Mouse (Mus musculus) intestine, embryonic 16.5 days (tissue): ENCODE results near the gene Iqcg. TPM values are rescaled to one million over a fixed set of nuclear protein-coding genes. Genes with fewer than 3 reads are reported as not detected.

Experiments used
- ATAC-seq: fragments of 200-750 bp; cut with Nextera tagmentation; 2 replicates; pipeline ENCODE4 v1.8.0; 2017; ENCODE audit warnings: moderate TSS enrichment, moderate library complexity
- H3K27ac ChIP-seq: fragments of 300-500 bp; sonication (generic); 2 replicates; pipeline ENCODE4 v1.5.1; 2014; ENCODE audit warnings: mild to moderate bottlenecking, low read length
- H3K27me3 ChIP-seq: fragments of 300-500 bp; sonication (generic); replicated peaks from 2 replicates; pipeline ENCODE4 v1.6.1; 2014; ENCODE audit warnings: low read length, control low read depth, mixed read lengths; ENCODE audit not compliant: control insufficient read depth, insufficient read depth
- H3K36me3 ChIP-seq: fragments of 300-500 bp; sonication (generic); 2 replicates; pipeline ENCODE4 v1.6.1; 2014; ENCODE audit warnings: low read length, control low read depth; ENCODE audit not compliant: control insufficient read depth, insufficient read depth
- H3K4me1 ChIP-seq: fragments of 300-500 bp; sonication (generic); 2 replicates; pipeline ENCODE4 v1.6.1; 2014; ENCODE audit warnings: low read length, control low read depth, mixed read lengths; ENCODE audit not compliant: control insufficient read depth, insufficient read depth
- H3K4me2 ChIP-seq: fragments of 300-500 bp; sonication (generic); 2 replicates; pipeline ENCODE4 v1.6.1; 2014; ENCODE audit warnings: low read depth, low read length, control low read depth
- H3K4me3 ChIP-seq: fragments of 300-500 bp; sonication (generic); 2 replicates; pipeline ENCODE4 v1.5.1; 2014; ENCODE audit warnings: mild to moderate bottlenecking, low read length
- H3K9ac ChIP-seq: fragments of 300-500 bp; sonication (generic); 2 replicates; pipeline ENCODE4 v1.6.1; 2014; ENCODE audit warnings: low read depth, low read length
- H3K9me3 ChIP-seq: fragments of 300-500 bp; sonication (generic); 2 replicates; pipeline ENCODE4 v1.6.1; 2016; ENCODE audit warnings: low read length, control low read depth; ENCODE audit not compliant: control insufficient read depth
- WGBS: fragments of 180-500 bp; shearing (Covaris S2); extraction: QIAGEN DNeasy Blood & Tissue Kit; methylation state at CpG from one replicate; pipeline ENCODE4 v1.1.7; 2014; 5-methylcytosine and 5-hydroxymethylcytosine counted together
- polyA plus RNA-seq: library from polyadenylated mRNA; unstranded; fragments of >200 nt; fragmentation: Nextera tagmentation; extraction: Ambion mirVana; gene quantifications from 2 replicates; pipeline ENCODE4 v1.2.1, GENCODE M21; 2015

Gene Iqcg
- polyA plus RNA-seq, 1 experiment from 2014 or later: 1.9 TPM

DNA sequence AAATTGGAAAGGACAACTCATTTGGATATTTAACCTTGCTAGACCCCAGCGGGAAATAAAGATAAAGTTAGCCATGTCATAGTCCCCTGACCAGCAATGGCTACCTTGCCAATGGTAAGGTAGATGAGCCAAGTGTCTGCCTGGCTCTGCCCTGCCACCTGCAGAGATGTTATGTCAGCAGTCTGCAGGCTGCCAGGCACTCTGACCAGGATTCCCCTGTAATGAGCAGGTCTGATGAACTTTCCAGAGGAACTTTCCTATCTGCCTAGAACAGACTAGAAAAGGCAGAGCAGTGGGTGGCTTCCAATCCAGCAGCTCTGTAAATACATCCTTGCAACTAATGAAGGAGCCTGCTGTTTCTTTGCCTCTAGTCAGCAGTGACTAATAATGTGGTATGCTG, 41.1 kb downstream of the Iqcg start:
- 92% methylated on average over 1 of the region's 1 CpGs for WGBS
- peak; percentile 31 for ATAC-seq

GRCm38 (mm10) chr16:33013801-33014200, 42.2 kb downstream of the Iqcg start:
- no peak for ATAC-seq
- Histone ChIP-seq H3K9ac (no peak overlapping the region), H3K27ac (no peak overlapping the region), H3K27me3 (no peaks in the 10 kb centered on the region), H3K36me3 (peaks cover 11% of the 10 kb centered on the region), H3K4me1 (no peaks in the 10 kb centered on the region), H3K4me3 (no peak overlapping the region), H3K9me3 (no peaks in the 10 kb centered on the region), H3K4me2 (no peak overlapping the region)
- WGBS: 91% methylated on average over 5 of the region's 5 CpGs

More for the DNA sequence above, 41.1 kb downstream of the Iqcg start:
- peaks cover 5% of the 10 kb centered on the region; the same call in 1 of the 2 replicates for H3K4me1 ChIP-seq
- H3K27me3 ChIP-seq: no peaks in the 10 kb centered on the region
- peaks cover 11% of the 10 kb centered on the region for H3K36me3 ChIP-seq
- no peak overlapping the region for H3K9ac ChIP-seq
- H3K9me3 ChIP-seq: no peaks in the 10 kb centered on the region
- H3K4me2 ChIP-seq: no peak overlapping the region
- no peak overlapping the region for H3K4me3 ChIP-seq
- peak overlapping the region; percentile 49 for H3K27ac ChIP-seq

GRCm38 (mm10) chr16:33010166-33010565, 45.9 kb downstream of the Iqcg start:
- Histone ChIP-seq H3K36me3 (peaks cover 14% of the 10 kb centered on the region), H3K27me3 (no peaks in the 10 kb centered on the region), H3K4me3 (no peak overlapping the region), H3K9me3 (no peaks in the 10 kb centered on the region), H3K27ac (no peak overlapping the region), H3K9ac (no peak overlapping the region), H3K4me2 (no peak overlapping the region), H3K4me1 (no peaks in the 10 kb centered on the region)
- 89% methylated on average over 6 of the region's 6 CpGs for WGBS
- no peak for ATAC-seq

DNA sequence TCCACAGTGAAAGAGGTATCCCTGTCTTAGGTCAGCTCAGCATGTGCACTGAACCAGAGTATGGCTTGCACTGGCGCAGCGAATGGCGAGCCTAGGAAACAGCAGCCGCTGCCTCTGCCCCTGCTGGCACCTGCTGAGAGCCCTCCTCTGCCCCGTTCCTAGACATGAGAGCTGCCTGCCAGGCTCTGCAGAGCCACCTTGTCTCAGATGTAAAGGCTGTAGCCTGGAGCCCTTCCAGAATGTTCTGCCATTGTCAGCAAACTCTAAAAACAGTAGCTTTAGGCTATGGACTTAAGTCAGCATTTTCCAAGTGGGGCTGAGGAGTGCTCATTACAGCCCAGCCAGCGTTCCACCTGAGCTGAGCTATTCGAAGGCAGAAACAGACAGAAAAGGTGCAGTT, 48.6 kb downstream of the Iqcg start:
- Histone ChIP-seq H3K36me3 (peaks cover 6% of the 10 kb centered on the region), H3K4me3 (no peak overlapping the region), H3K9me3 (no peaks in the 10 kb centered on the region), H3K27me3 (no peaks in the 10 kb centered on the region), H3K4me1 (no peaks in the 10 kb centered on the region), H3K4me2 (no peak overlapping the region), H3K27ac (no peak overlapping the region), H3K9ac (no peak overlapping the region)
- no peak for ATAC-seq
- 89% methylated on average over 7 of the region's 7 CpGs for WGBS

DNA sequence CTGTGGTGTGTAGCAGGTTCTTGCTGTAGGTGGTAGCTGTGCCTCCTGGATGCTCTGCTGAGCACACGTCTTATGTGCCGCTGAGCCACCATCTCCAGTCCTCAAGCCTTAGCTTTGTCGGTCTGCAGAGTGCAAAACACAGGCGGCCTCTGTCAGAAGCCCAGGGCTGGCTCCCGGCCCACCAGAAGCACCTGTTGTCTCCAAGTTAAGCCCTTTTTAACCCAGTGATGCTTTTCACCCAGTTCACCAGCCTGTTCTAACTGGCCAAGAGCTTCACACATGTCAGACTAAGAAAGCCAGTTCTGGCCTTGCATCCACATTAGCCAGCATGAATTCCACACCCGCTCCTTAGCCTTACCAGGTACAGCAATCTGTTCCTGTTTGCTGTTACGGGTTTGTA, 49.1 kb downstream of the Iqcg start:
- H3K36me3 ChIP-seq: peaks cover 6% of the 10 kb centered on the region
- H3K27ac ChIP-seq: no peak overlapping the region
- H3K4me3 ChIP-seq: no peak overlapping the region
- no peak overlapping the region for H3K9ac ChIP-seq
- H3K27me3 ChIP-seq: no peaks in the 10 kb centered on the region
- WGBS: 89% methylated on average over 7 of the region's 7 CpGs
- no peak overlapping the region for H3K4me2 ChIP-seq
- no peaks in the 10 kb centered on the region for H3K4me1 ChIP-seq
- no peak for ATAC-seq
- H3K9me3 ChIP-seq: no peaks in the 10 kb centered on the region

GRCm38 (mm10) chr16:33005216-33005615, 50.8 kb downstream of the Iqcg start:
- H3K4me3 ChIP-seq: no peak overlapping the region
- ATAC-seq: no peak
- H3K9me3 ChIP-seq: no peaks in the 10 kb centered on the region
- H3K9ac ChIP-seq: no peak overlapping the region
- no peak overlapping the region for H3K4me2 ChIP-seq
- H3K4me1 ChIP-seq: no peaks in the 10 kb centered on the region
- no peak overlapping the region for H3K27ac ChIP-seq
- WGBS: 40% methylated on average over 9 of the region's 9 CpGs
- peaks cover 6% of the 10 kb centered on the region for H3K36me3 ChIP-seq
- no peaks in the 10 kb centered on the region for H3K27me3 ChIP-seq

- Histone ChIP-seq H3K9me3 (no peaks in the 10 kb centered on the region), H3K27ac (no peak overlapping the region), H3K4me1 (no peaks in the 10 kb centered on the region), H3K36me3 (0 out of 2 replicates have a peak, but pooled peaks cover 2% of the 10 kb centered on the region), H3K27me3 (no peaks in the 10 kb centered on the region), H3K4me3 (no peak overlapping the region), H3K9ac (no peak overlapping the region), H3K4me2 (no peak overlapping the region)
- ATAC-seq: no peak
- 90% methylated on average over 5 of the region's 5 CpGs for WGBS
These were observed 63.9 kb downstream of the Iqcg start for GRCm38 (mm10) chr16:32992158-32992557.

- no peaks in the 10 kb centered on the region for H3K4me1 ChIP-seq
- no peak overlapping the region for H3K4me3 ChIP-seq
- H3K27ac ChIP-seq: no peak overlapping the region
- no peak overlapping the region for H3K4me2 ChIP-seq
- no peak overlapping the region for H3K9ac ChIP-seq
- H3K9me3 ChIP-seq: no peaks in the 10 kb centered on the region
- H3K27me3 ChIP-seq: no peaks in the 10 kb centered on the region
- H3K36me3 ChIP-seq: peaks cover 3% of the 10 kb centered on the region; the same call in 1 of the 2 replicates
- 82% methylated on average over 2 of the region's 2 CpGs for WGBS
- no peak for ATAC-seq
These were observed 71.4 kb downstream of the Iqcg start for GRCm38 (mm10) chr16:32984631-32985030.

DNA sequence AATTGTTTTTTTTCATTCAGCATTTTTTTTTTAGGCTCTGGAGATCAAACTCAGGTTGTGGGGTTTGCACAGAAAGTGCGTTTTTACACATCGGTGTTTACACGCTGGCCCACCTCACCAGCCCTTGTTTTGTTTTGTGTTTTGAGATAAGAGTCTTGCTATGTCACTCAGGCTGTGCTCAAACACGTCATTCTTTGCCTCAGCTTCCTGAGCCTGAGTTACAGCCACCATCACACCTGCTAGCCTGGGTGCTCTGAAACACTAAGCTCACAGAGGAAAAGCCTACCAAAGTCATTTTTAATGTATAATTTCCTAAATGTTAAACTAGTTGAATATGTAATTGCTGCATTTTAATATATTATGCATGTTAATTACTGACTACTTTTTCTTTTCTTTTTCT, 74.6 kb downstream of the Iqcg start:
- Histone ChIP-seq H3K4me2 (no peak overlapping the region), H3K36me3 (peaks cover 11% of the 10 kb centered on the region; the same call in 1 of the 2 replicates), H3K27me3 (no peaks in the 10 kb centered on the region), H3K4me3 (no peak overlapping the region), H3K9me3 (no peaks in the 10 kb centered on the region), H3K9ac (no peak overlapping the region), H3K27ac (no peak overlapping the region), H3K4me1 (no peaks in the 10 kb centered on the region)
- WGBS: 85% methylated on average over 4 of the region's 4 CpGs
- ATAC-seq: no peak

- WGBS: 76% methylated on average over 1 of the region's 1 CpGs
- Histone ChIP-seq H3K9ac (no peak overlapping the region), H3K9me3 (no peaks in the 10 kb centered on the region), H3K4me3 (no peak overlapping the region), H3K4me1 (no peaks in the 10 kb centered on the region), H3K4me2 (no peak overlapping the region), H3K27ac (no peak overlapping the region), H3K36me3 (peaks cover 13% of the 10 kb centered on the region; the same call in 1 of the 2 replicates), H3K27me3 (no peaks in the 10 kb centered on the region)
- ATAC-seq: no peak
These were observed 75.8 kb downstream of the Iqcg start for GRCm38 (mm10) chr16:32980227-32980626.
